Mouse (Mus musculus): ENCODE results near the gene Ap2a2.

DNA sequence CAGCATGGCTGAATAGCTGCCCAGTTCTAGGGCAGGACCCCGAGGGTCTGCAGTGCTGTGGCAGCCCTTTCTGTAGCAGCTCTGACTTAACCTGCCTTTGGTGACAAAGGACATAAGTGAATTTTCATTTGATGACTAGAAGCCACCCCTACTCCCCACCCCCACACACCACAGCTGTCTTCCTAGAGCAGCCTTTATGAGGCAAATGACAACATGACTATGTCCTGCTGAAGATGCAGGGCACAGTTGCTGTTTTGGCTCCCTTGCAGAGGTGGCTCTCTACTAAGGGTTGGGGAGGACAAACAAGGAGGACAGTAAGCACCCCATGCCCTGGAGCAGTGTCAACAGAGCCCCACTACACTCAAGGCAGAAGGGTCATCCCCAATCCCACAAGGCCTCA, 42.2 kb upstream of the Ap2a2 start:
- no peak for TF ChIP-seq EP300 (IDR thresholded peaks at IDR 0.05; ENCODE audit: low read depth)
- no peak for TF ChIP-seq CTCF (IDR thresholded peaks at IDR 0.05; ENCODE audit: low read depth)

All from heart, postnatal 0 days (tissue).